Mouse (Mus musculus) olfactory bulb, adult 2 months (tissue): ENCODE data around the gene Xylt1. TPM values are rescaled to one million over a fixed set of nuclear protein-coding genes. Genes with fewer than 3 reads are reported as not detected.

Source experiments
- H3K27ac ChIP-seq: fragments of 200-500 bp; 2 replicates; pipeline ENCODE4 v1.5.1; 2012; ENCODE audit warnings: low read depth, low read length; ENCODE audit not compliant: insufficient read depth
- H3K4me1 ChIP-seq: fragments of 200-500 bp; 2 replicates; pipeline ENCODE4 v1.6.1; 2012; ENCODE audit warnings: low read length; ENCODE audit not compliant: control insufficient read depth, insufficient read depth
- H3K4me3 ChIP-seq: fragments of 200-500 bp; 2 replicates; pipeline ENCODE4 v1.5.1; 2012; ENCODE audit warnings: mild to moderate bottlenecking, low read depth, low read length, moderate library complexity; ENCODE audit not compliant: insufficient read depth
- CTCF ChIP-seq: fragments of 200-500 bp; IDR thresholded peaks from 2 replicates; pipeline ENCODE4 v1.5.1; 2012; ENCODE audit warnings: low read depth, mild to moderate bottlenecking, low read length, moderate library complexity; ENCODE audit not compliant: insufficient read depth
- POLR2A ChIP-seq: fragments of 200-500 bp; IDR thresholded peaks from 2 replicates; pipeline ENCODE4 v1.6.1; 2012; ENCODE audit warnings: mild to moderate bottlenecking, low read depth, low read length, moderate library complexity; ENCODE audit not compliant: insufficient read depth
- WGBS: fragments of 180-500 bp; shearing (Covaris S2); methylation state at CpG from one replicate; pipeline ENCODE4 v1.1.7; 2018; 5-methylcytosine and 5-hydroxymethylcytosine counted together
- polyA plus RNA-seq: library from polyadenylated mRNA; stranded (reverse); fragments of >200 nt; gene quantifications from 2 replicates; pipeline ENCODE4 v1.2.4, GENCODE M21; 2012; ENCODE audit warnings: low replicate concordance; ENCODE audit not compliant: missing spikeins, insufficient read depth, insufficient read length

The Xylt1 gene
- polyA plus RNA-seq, 1 experiment: not detected

- Histone ChIP-seq H3K27ac (no peak overlapping the region), H3K4me3 (no peak overlapping the region), H3K4me1 (peaks cover 2% of the 10 kb centered on the region; the same call in 1 of the 2 replicates)
- TF ChIP-seq CTCF (no peak), POLR2A (no peak)
- WGBS: 69% methylated on average over 2 of the region's 2 CpGs
Observed at GRCm38 (mm10) chr7:117558166-117558565, 177.4 kb downstream of the Xylt1 start.

GRCm38 (mm10) chr7:117559051-117559450, 178.3 kb downstream of the Xylt1 start:
- TF ChIP-seq CTCF: no peak
- TF ChIP-seq POLR2A: no peak
- H3K27ac ChIP-seq: no peak overlapping the region
- 93% methylated on average over 3 of the region's 3 CpGs for WGBS
- H3K4me3 ChIP-seq: no peak overlapping the region
- no peaks in the 10 kb centered on the region for H3K4me1 ChIP-seq

- no peak for TF ChIP-seq POLR2A
- TF ChIP-seq CTCF: no peak
- no peaks in the 10 kb centered on the region for H3K4me1 ChIP-seq
- no peak overlapping the region for H3K27ac ChIP-seq
- H3K4me3 ChIP-seq: no peak overlapping the region
- 72% methylated on average over 9 of the region's 9 CpGs for WGBS
Observed at GRCm38 (mm10) chr7:117563939-117564499, 183.2 kb downstream of the Xylt1 start.

- TF ChIP-seq POLR2A (no peak), CTCF (no peak)
- no peaks in the 10 kb centered on the region for H3K4me1 ChIP-seq
- H3K4me3 ChIP-seq: no peak overlapping the region
- H3K27ac ChIP-seq: no peak overlapping the region
- 91% methylated on average over 4 of the region's 4 CpGs for WGBS
Observed at GRCm38 (mm10) chr7:117564627-117565026, 183.8 kb downstream of the Xylt1 start.

- 79% methylated on average over 2 of the region's 2 CpGs for WGBS
- H3K4me3 ChIP-seq: no peak overlapping the region
Observed at GRCm38 (mm10) chr7:117566115-117566514, 185.3 kb downstream of the Xylt1 start.

GRCm38 (mm10) chr7:117566833-117567232, 186.1 kb downstream of the Xylt1 start:
- Histone ChIP-seq H3K27ac (no peak overlapping the region), H3K4me3 (no peak overlapping the region), H3K4me1 (no peaks in the 10 kb centered on the region)
- no peak for TF ChIP-seq POLR2A
- no peak for TF ChIP-seq CTCF
- whole genome bisulfite sequencing: 87% methylated on average over 1 of the region's 1 CpGs

More at GRCm38 (mm10) chr7:117566115-117566514, 185.3 kb downstream of the Xylt1 start:
- H3K4me1 ChIP-seq: no peaks in the 10 kb centered on the region
- TF ChIP-seq POLR2A (no peak), CTCF (no peak)
- no peak overlapping the region for H3K27ac ChIP-seq

- H3K4me3 ChIP-seq: no peak overlapping the region
- TF ChIP-seq CTCF (no peak), POLR2A (no peak)
- H3K27ac ChIP-seq: no peak overlapping the region
- WGBS: 95% methylated on average over 5 of the region's 5 CpGs
- H3K4me1 ChIP-seq: no peaks in the 10 kb centered on the region
Observed at GRCm38 (mm10) chr7:117567252-117567651, 186.5 kb downstream of the Xylt1 start.

GRCm38 (mm10) chr7:117567653-117568340, 187.0 kb downstream of the Xylt1 start:
- no peak overlapping the region for H3K4me3 ChIP-seq
- 82% methylated on average over 11 of the region's 11 CpGs for WGBS
- no peaks in the 10 kb centered on the region for H3K4me1 ChIP-seq
- TF ChIP-seq POLR2A (no peak), CTCF (no peak)
- H3K27ac ChIP-seq: no peak overlapping the region

GRCm38 (mm10) chr7:117571131-117571530, 190.4 kb downstream of the Xylt1 start:
- no peak overlapping the region for H3K27ac ChIP-seq
- 64% methylated on average over 2 of the region's 2 CpGs for WGBS

GRCm38 (mm10) chr7:117571713-117572112, 190.9 kb downstream of the Xylt1 start:
- Histone ChIP-seq H3K27ac (no peak overlapping the region), H3K4me3 (no peak overlapping the region), H3K4me1 (peaks cover 4% of the 10 kb centered on the region)
- 23% methylated on average over 5 of the region's 5 CpGs for WGBS
- TF ChIP-seq POLR2A (no peak), CTCF (no peak)

More at GRCm38 (mm10) chr7:117571131-117571530, 190.4 kb downstream of the Xylt1 start:
- Histone ChIP-seq H3K4me3 (no peak overlapping the region), H3K4me1 (peaks cover 4% of the 10 kb centered on the region)
- no peak for TF ChIP-seq CTCF
